Mouse (Mus musculus) G1E (cell line): ENCODE results near the gene Cd2bp2.

Experiments used
- CTCF ChIP-seq: IDR thresholded peaks from 2 replicates; pipeline ENCODE4 v1.5.1; 2012; ENCODE audit warnings: low read depth, low read length, inconsistent platforms, mixed read lengths
- GATA1 ChIP-seq: IDR thresholded peaks from 2 replicates; pipeline ENCODE4 v1.6.1; 2012; ENCODE audit warnings: borderline replicate concordance, low read length, inconsistent platforms, mixed read lengths
- POLR2AphosphoS5 ChIP-seq: IDR thresholded peaks from 2 replicates; pipeline ENCODE4 v1.6.1; 2012; ENCODE audit warnings: low read depth, low read length, inconsistent platforms; ENCODE audit not compliant: insufficient replicate concordance
- TAL1 ChIP-seq: conservative IDR thresholded peaks from 2 replicates; pipeline ENCODE4 v1.6.1; 2012; ENCODE audit warnings: low read depth, low read length, inconsistent platforms, mixed read lengths

GRCm38 (mm10) chr7:127146267-127146603, 49.6 kb downstream of the Cd2bp2 start:
- TF ChIP-seq CTCF (no peak), GATA1 (no peak), POLR2AphosphoS5 (no peak), TAL1 (no peak)
